Mouse (Mus musculus) left cerebral cortex, adult 18-20 months (tissue): ENCODE measurements around the gene Prune1. TPM values are rescaled to one million over a fixed set of nuclear protein-coding genes. Genes with fewer than 3 reads are reported as not detected.

Experiments
- DNase-seq, 2 experiments: peaks; one replicate each; pipeline ENCODE4 v3.0.0; 2021 to 2022; ENCODE audit warnings: low spot score in 2 of 2, mixed read lengths in 1 of 2
- long read RNA-seq, 2 experiments: library from polyadenylated mRNA; stranded (forward); transcript quantifications; one replicate each; pipeline ENCODE4 v2.0.0; 2021
- total RNA-seq, 2 experiments: library from RNA; stranded (reverse); gene quantifications; 2 replicates each; pipeline ENCODE4 v1.2.3; 2021

The Prune1 gene
- total RNA-seq = 10 to 100 TPM; 24.3 to 24.4 TPM
- long read RNA-seq, experiment 1, transcript Prune1-201 (8 exons, 3,140 nt) = major isoform, 20 of 26 reads
- long read RNA-seq, experiment 1, partial matches to known transcripts = 2 of 26 reads
- long read RNA-seq, experiment 1, other reads (novel, unspliced or antisense) = 4 of 26 reads
- long read RNA-seq, experiment 2, transcript Prune1-201 (8 exons, 3,140 nt) = major isoform, 15 of 19 reads
- long read RNA-seq, experiment 2, partial matches to known transcripts = 2 of 19 reads
- long read RNA-seq, experiment 2, other reads (novel, unspliced or antisense) = 2 of 19 reads

GRCm38 (mm10) chr3:95281216-95282126 lies at the start of gene Prune1, which contains the start of gene Mindy1:
TSS of gene Prune1 (minus strand) at chr3:95282076.
TSS of gene Mindy1 (plus strand) at chr3:95281345.
- peak; percentile 98 to 99 for DNase-seq

- DNase-seq = no peak
Observed at GRCm38 (mm10) chr3:95331528-95331927, 49.7 kb upstream of the Prune1 start.

- DNase-seq = no peak
Observed at GRCm38 (mm10) chr3:95328803-95329404, 47.0 kb upstream of the Prune1 start.

GRCm38 (mm10) chr3:95324454-95325144 lies 42.7 kb upstream of the Prune1 start:
- DNase-seq = no peak

GRCm38 (mm10) chr3:95323429-95323828 lies 41.6 kb upstream of the Prune1 start:
- no peak for DNase-seq

DNA sequence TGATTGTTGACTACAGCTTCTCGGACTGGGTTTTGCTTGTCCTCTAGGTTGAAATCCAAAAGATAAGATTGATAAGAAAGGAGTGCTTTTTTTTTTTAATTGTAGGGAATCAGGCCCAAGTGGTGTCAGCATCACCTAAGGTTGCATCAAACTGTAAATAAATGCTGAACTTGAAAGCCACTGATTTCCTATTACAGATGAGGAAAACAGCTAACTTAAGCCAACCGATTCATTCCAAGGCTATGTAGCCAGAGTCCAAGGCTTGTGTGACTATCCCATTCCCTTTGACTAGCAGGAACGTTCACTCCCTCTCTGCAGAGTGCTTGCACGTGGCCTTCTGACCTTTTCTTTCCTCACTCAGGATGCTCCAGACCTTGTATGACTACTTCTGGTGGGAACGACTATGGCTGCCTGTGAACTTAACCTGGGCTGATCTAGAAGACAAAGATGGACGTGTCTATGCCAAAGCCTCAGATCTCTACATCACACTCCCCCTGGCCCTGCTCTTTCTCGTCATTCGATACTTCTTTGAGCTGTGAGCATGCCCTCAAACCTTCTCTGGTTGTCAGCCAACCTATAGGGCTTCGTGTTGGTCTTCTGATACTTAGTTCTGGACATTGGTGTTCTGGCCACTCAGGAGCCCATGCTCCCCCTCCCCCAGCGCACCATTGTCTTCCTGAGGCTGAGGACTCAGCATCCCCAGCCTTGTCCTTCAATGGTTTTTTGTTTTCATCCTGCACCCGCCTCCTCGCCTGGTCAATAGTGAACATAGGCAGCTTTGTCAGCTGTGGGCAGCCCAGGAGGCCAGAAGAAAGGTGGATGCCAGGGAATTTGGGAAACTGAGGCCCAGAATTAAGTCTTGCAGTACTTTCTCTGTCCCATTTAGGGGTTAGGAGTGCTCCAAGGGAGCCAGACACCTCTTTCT lies 38.1 kb upstream of the Prune1 start:
- DNase-seq = peak in 1 of 2 experiments; percentile 31

- no peak for DNase-seq
Observed at GRCm38 (mm10) chr3:95319110-95319509, 37.2 kb upstream of the Prune1 start.

- DNase-seq = no peak
Observed at GRCm38 (mm10) chr3:95318548-95318947, 36.7 kb upstream of the Prune1 start.

- peak; percentile 56 to 60 for DNase-seq
Observed at GRCm38 (mm10) chr3:95317414-95318080, 35.7 kb upstream of the Prune1 start.

DNA sequence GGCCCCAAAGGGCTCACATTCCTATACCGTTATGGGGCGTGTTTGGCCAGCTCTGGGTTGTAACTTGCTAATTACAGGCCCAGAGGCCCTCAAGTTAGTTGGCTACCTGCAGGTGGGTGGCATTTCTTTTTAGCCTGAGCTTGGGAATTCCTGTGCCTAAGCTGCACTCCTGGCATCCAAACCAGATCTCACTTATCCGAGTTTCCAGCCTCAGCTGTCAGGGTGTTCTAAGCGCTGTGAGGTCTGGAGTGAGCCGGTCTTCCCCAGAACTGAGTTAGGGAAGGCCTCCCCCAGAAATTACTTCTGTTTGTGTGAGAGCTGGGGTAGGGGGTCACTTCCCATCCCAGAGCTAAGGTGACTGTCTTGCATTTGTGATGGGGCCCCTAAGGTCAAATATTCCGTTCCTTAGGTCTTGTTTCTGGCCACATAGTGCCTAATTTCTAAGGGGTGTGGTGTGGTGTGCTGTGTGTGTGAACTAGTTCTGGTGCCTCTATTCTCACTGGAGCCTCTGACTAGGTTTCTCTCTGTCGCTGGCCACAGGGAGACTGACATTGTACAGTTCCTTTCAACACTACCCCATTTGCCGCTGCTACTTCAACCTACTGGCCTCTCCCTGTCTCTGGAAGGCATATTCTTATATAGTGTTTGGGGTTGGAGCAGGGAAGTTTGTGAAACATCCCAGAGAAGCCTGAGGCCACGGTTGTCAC lies 34.1 kb upstream of the Prune1 start:
- no peak for DNase-seq

GRCm38 (mm10) chr3:95315094-95315843 lies 33.4 kb upstream of the Prune1 start:
- peak; percentile 62 to 66 for DNase-seq

GRCm38 (mm10) chr3:95314486-95315093 lies 32.7 kb upstream of the Prune1 start, which contains the start of gene Cers2:
TSS of gene Cers2 (plus strand) at chr3:95314791.
- no peak for DNase-seq

DNA sequence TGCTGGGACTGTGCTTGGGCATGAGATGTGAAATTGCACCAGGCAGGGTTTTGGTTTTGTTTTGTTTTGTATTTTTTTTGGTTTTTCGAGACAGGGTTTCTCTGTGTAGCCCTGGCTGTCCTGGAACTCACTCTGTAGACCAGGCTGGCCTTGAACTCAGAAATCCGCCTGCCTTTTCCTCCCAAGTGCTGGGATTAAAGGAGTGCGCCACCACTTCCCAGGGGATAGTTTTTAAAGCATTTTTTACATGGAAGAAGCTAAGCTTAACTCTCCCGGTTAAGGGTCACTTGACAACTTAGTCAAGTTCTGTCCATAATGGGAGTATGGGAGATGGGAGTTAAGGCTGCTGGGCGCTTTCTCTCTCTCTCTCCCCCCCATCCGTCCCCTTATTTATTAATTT lies 32.2 kb upstream of the Prune1 start:
- no peak for DNase-seq

DNA sequence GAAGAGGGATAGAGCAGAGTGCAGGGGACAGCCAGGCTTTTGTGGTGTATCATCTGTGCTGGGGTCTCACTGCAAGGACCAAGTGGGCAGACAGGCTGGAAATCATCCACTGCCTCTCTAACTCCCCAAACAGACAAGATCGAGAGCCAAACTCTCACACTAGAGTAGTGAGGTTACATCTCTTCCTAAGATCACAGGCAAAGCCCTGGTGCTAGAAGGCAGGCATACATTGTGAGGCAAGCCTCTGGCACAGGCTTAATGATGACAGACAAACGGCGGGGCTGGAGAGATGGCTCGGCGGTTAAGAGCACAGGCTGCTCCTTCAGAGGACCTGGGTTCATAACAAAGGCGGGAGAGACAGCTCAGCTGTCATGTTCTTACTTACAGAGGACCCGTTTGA lies 31.6 kb upstream of the Prune1 start:
- no peak for DNase-seq

DNA sequence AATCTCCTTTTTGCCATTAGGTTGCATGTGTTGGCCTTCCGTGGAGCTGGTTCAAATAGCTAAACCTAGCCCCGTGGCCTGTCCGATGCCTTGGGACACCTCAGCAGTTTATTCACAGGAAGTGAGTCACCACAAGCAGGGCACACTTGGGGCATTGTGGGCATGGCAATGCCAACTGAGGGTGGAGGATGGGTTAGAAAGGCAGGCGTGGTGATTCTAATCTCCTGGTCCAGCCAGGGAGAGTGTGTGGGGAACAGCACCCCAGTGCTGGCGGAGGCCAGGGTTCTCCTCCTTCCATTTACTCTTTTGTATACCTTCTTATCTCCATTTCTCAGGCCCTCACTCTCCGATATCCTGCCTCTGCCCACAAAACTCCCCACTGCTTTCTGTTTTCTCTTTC lies 30.7 kb upstream of the Prune1 start:
- no peak for DNase-seq

DNA sequence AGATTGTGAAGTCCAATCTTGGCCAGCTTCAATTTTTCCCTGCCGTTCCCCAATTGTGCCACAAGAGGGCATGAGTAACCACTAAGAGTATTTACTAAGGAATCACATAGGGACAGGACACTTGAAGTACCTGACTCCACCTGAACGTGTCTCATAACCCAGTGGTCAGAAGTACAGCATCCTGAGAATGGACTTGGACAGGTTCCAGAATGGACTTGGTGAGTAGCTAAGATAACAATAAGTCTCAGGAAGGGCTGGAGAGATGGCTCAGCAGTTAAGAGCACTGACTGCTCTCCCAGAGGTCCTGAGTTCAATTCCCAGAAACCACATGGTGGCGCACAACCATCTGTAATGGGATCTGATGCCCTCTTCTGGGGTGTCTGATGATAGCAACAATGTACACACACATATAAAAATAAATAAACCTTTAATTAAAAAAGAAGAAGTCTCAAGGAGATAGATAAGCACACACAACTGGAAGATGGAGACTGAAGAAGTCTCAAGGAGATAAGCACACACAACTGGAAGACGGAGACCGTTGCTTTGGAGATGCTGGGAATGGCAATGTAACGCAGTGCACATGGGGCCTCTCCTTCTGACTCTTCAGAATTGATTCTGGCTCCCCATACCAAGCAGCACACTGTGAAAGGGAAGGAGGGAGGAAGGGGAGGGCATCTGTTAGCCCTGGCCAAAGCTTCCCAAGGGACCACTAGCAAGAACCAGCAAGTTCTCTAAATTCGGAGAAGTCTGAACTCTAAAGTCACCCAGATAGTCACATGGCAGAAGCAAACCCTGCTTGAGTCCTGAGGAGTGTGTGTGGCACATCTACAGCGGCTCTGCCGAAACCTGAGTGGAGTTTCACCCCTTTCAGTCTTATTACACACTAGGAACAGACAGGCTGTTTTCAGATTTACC lies 29.3 kb upstream of the Prune1 start:
- peak; percentile 58 to 65 for DNase-seq

DNA sequence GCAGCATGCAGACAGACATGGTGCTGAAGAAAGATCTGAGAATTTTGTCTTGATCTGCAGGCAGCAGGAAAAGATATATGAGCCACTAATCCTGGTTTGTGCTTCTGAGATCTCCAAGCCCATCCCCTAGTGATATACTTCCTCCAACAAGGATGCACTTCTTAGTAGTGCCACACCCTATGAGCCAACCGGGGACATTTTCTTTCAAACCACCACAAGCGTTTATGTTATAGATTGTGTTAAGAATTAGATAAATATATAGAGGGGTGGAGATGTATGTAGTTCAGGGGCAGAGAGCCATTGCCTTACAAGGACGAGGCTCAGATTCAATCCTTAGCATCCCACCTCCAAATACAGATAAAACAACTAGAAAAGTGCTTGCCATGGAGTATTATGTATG lies 28.6 kb upstream of the Prune1 start:
- no peak for DNase-seq
